Mouse (Mus musculus): ENCODE results near the gene Ercc6l. TPM values are rescaled to one million over a fixed set of nuclear protein-coding genes. Genes with fewer than 3 reads are reported as not detected.

Gene Ercc6l
- 2.0 and 2.3 TPM in 2 replicates for polyA plus RNA-seq (2015; fragmentation: Nextera tagmentation; extraction: Ambion mirVana)

- Histone ChIP-seq H3K27me3 (no peaks in the 10 kb centered on the region), H3K36me3 (no peaks in the 10 kb centered on the region), H3K4me2 (peak within 1 kb of the TSS; percentile 68), H3K4me3 (peak within 1 kb of the TSS; percentile 47), H3K9me3 (no peaks in the 10 kb centered on the region), H3K9ac (peak within 1 kb of the TSS; percentile 37; the same call in 1 of the 2 replicates), H3K27ac (replicated peaks) (peak within 1 kb of the TSS; percentile 72), H3K4me1 (replicated peaks) (no peaks in the 10 kb centered on the region)
- peak; percentile 99 for ATAC-seq (ENCODE audit: low FRiP score, low read depth)
- 17% methylated on average over 42 of the region's 42 CpGs for WGBS
These were observed at the start of gene Ercc6l for GRCm38 (mm10) chrX:102156618-102157422. Gene Ercc6l, minus strand, starts transcription at chrX:102157091.

DNA sequence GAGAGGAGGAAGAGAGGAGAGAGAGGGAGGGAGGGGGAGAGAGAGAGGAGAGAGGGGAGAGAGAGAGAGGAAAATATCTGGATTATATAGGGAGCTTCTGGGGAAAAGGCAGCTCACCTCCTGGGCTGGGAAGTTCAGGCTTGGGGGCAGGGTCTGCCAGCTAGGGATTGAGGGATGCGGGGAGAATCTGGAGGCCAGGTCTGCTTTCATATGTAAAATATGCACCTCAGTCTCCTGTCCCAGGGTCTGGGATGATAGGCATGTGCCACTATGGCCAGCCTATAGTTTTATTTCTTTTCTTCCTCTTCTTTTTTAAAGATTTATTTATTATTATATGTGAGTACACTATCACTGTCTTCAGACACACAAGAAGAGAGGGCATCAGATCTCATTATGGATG is 33.9 kb upstream of the Ercc6l start:
- Histone ChIP-seq H3K27me3 (no peaks in the 10 kb centered on the region), H3K4me1 (replicated peaks) (peaks cover 25% of the 10 kb centered on the region), H3K4me2 (no peak overlapping the region), H3K36me3 (no peaks in the 10 kb centered on the region; the same call in 1 of the 2 replicates), H3K27ac (replicated peaks) (no peak overlapping the region), H3K9me3 (no peaks in the 10 kb centered on the region), H3K9ac (no peak overlapping the region), H3K4me3 (no peak overlapping the region)
- no peak for ATAC-seq (ENCODE audit: low FRiP score, low read depth)
- 44% methylated on average over 1 of the region's 1 CpGs for WGBS

GRCm38 (mm10) chrX:102189581-102189980 is 32.7 kb upstream of the Ercc6l start:
- WGBS = 49% methylated on average over 5 of the region's 5 CpGs
- ATAC-seq (ENCODE audit: low FRiP score, low read depth) = 0 out of 2 replicates have a peak, but pooled peaks have one; percentile 4

GRCm38 (mm10) chrX:102188712-102189497 is 32.0 kb upstream of the Ercc6l start, which contains the start of gene Rps4x:
Gene Rps4x, minus strand, starts transcription at chrX:102189394.
- Histone ChIP-seq H3K4me2 (peak within 1 kb of the TSS; percentile 55), H3K27ac (replicated peaks) (peak within 1 kb of the TSS; percentile 80), H3K4me3 (peak within 1 kb of the TSS; percentile 48), H3K27me3 (no peaks in the 10 kb centered on the region), H3K9me3 (no peaks in the 10 kb centered on the region), H3K4me1 (replicated peaks) (peaks cover 25% of the 10 kb centered on the region), H3K9ac (peak within 1 kb of the TSS; percentile 54), H3K36me3 (peaks cover 10% of the 10 kb centered on the region)
- ATAC-seq (ENCODE audit: low FRiP score, low read depth) = peak; percentile 96
- 22% methylated on average over 37 of the region's 37 CpGs for WGBS

More at GRCm38 (mm10) chrX:102189581-102189980, 32.7 kb upstream of the Ercc6l start:
- Histone ChIP-seq H3K27me3 (no peaks in the 10 kb centered on the region), H3K27ac (replicated peaks) (no peak overlapping the region), H3K9ac (no peak overlapping the region), H3K36me3 (peaks cover 7% of the 10 kb centered on the region), H3K4me3 (no peak overlapping the region), H3K9me3 (no peaks in the 10 kb centered on the region), H3K4me1 (replicated peaks) (peaks cover 25% of the 10 kb centered on the region), H3K4me2 (peak overlapping the region; percentile 55; the same call in 1 of the 2 replicates)

DNA sequence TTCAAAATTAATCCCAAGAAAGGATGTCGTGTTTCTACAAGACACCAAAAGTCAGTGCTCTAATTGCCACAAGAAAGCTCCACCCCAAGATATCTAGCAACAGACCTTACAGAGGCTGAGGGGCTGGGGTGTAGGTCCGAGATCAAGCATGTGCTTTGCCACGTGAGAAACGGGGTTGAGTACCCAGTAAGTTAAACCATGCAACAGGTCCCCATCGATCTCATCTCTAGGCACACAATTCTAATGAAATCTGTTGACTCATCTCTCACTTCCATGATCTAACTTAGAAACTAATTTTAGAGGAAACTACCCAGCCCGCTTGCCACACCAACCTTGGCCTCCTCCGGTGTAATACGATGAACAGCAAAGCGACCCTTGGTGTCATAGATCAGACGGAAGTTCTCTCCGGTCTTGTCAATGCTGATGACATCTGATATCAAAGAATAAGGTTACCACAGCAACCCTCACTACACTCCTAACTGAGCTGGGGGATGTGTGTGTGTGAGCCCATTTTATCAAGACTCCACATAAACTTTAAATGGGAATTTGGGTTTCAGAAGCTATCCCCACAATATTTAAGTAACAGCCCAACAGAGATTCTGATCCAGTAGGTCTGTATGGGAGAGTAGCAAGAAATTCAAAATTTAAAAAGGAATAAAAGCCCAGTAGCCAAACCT is 30.3 kb upstream of the Ercc6l start:
- Histone ChIP-seq H3K9ac (0 out of 2 replicates have a peak overlapping the region, but pooled peaks have one; percentile 27), H3K27ac (replicated peaks) (no peak overlapping the region), H3K4me1 (replicated peaks) (peaks cover 25% of the 10 kb centered on the region), H3K4me3 (peak overlapping the region; percentile 48), H3K27me3 (no peaks in the 10 kb centered on the region), H3K4me2 (peak overlapping the region; percentile 55), H3K9me3 (no peaks in the 10 kb centered on the region), H3K36me3 (peaks cover 11% of the 10 kb centered on the region)
- ATAC-seq (ENCODE audit: low FRiP score, low read depth) = no peak
- WGBS = 46% methylated on average over 11 of the region's 11 CpGs

DNA sequence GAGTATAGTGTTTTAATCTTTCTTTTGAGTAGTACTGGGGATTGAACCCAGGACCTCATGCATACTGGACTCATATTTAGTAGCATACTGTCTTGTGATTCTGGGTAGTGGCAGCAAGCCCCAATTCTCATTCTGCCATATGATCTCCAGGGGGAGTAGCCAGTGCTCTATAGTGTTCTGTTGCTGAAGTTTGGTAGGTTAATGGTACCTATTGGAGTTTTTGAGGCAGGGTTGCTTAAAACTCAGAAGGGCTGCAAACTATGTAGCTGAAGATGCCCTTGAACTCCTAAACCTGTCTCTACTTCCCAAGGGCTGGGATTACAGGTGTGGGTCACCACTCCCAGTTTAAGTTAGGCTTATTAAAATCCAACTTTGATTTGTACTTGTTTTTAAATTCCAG is 25.7 kb upstream of the Ercc6l start:
- H3K9ac ChIP-seq = no peak overlapping the region
- ATAC-seq (ENCODE audit: low FRiP score, low read depth) = no peak
- H3K9me3 ChIP-seq = no peaks in the 10 kb centered on the region
- H3K4me3 ChIP-seq = no peak overlapping the region
- peaks cover 11% of the 10 kb centered on the region for H3K36me3 ChIP-seq
- H3K27ac ChIP-seq (replicated peaks) = no peak overlapping the region
- H3K4me2 ChIP-seq = no peak overlapping the region
- no peaks in the 10 kb centered on the region for H3K27me3 ChIP-seq
- peaks cover 17% of the 10 kb centered on the region for H3K4me1 ChIP-seq (replicated peaks)

GRCm38 (mm10) chrX:102175538-102176287 is 18.8 kb upstream of the Ercc6l start:
- WGBS = 87% methylated on average over 5 of the region's 5 CpGs
- no peak for ATAC-seq (ENCODE audit: low FRiP score, low read depth)
- Histone ChIP-seq H3K9ac (no peak overlapping the region), H3K9me3 (no peaks in the 10 kb centered on the region), H3K27ac (replicated peaks) (no peak overlapping the region), H3K4me3 (no peak overlapping the region), H3K4me2 (no peak overlapping the region), H3K36me3 (no peaks in the 10 kb centered on the region), H3K27me3 (no peaks in the 10 kb centered on the region), H3K4me1 (replicated peaks) (no peaks in the 10 kb centered on the region)

DNA sequence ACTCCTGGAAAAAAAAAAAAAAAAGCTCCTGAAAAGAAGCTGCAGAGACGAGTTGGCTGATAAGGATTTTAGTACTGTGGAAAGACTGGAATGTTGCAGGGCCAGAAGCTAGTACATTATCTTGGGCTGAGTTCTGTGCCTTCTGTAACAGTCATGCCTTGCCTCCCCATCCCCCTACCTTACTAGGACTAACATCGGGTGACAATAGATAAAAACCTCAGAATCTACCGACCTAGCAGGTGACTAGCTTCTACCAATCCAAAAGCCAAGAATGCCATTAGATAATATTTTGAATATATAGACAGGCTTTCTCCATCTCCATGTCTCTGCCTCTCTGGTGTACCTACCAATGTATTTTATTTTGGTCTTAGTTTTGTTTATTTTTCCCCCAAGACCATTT is 14.0 kb upstream of the Ercc6l start:
- 83% methylated on average over 3 of the region's 3 CpGs for WGBS
- Histone ChIP-seq H3K9me3 (no peaks in the 10 kb centered on the region), H3K9ac (no peak overlapping the region), H3K4me2 (no peak overlapping the region), H3K27me3 (no peaks in the 10 kb centered on the region), H3K4me3 (no peak overlapping the region), H3K27ac (replicated peaks) (no peak overlapping the region), H3K4me1 (replicated peaks) (peaks cover 7% of the 10 kb centered on the region), H3K36me3 (no peaks in the 10 kb centered on the region)
- ATAC-seq (ENCODE audit: low FRiP score, low read depth) = no peak

DNA sequence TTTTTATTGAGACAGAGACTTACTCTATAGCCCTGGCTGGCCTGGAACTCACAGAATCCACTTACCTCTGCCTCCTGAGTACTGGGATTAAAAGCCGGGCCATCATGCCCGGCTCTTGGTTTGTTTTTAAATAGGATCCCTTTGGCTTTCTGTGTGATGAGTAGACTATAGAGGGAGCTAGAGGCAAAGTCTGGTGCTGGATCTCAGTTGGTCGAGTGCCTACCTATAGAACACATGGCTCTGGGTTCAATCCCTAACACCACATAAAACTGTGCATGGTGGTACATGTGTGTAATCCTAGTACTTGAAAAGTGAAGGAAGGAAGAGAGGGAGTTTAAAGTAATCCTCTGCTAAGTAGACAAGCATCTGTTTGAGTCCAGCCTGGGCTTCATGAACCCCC is 13.2 kb upstream of the Ercc6l start:
- no peak for ATAC-seq (ENCODE audit: low FRiP score, low read depth)
- H3K4me1 ChIP-seq (replicated peaks) = peaks cover 7% of the 10 kb centered on the region
- WGBS = 38% methylated on average over 3 of the region's 3 CpGs

DNA sequence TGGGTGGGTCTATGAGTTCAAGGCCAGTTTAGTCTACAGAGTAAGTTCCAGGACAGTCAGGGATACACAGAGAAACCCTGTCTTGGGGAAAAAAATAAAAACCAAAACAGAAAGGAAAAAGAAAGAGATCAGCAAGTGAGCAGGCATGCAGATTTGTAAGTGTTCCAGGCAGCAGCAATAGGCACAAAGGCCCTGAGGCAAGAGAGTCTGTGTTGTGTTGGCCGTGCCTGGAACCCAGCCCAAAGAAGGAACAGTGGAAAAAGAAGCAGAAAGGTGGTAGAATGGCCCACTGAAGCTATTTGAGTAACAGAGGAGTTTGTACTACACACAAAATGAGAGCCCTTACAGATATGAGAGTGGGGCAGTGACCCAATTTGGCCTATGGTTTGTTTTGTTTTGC is 12.8 kb upstream of the Ercc6l start:
- WGBS = 52% methylated on average over 1 of the region's 1 CpGs
- H3K36me3 ChIP-seq = no peaks in the 10 kb centered on the region
- no peak overlapping the region for H3K9ac ChIP-seq
- no peak overlapping the region for H3K4me3 ChIP-seq
- H3K4me1 ChIP-seq (replicated peaks) = peaks cover 7% of the 10 kb centered on the region
- H3K4me2 ChIP-seq = no peak overlapping the region
- no peak for ATAC-seq (ENCODE audit: low FRiP score, low read depth)
- H3K27ac ChIP-seq (replicated peaks) = no peak overlapping the region
- no peaks in the 10 kb centered on the region for H3K27me3 ChIP-seq
- no peaks in the 10 kb centered on the region for H3K9me3 ChIP-seq

More for the DNA sequence above, 13.2 kb upstream of the Ercc6l start:
- H3K27me3 ChIP-seq = no peaks in the 10 kb centered on the region
- no peak overlapping the region for H3K27ac ChIP-seq (replicated peaks)
- H3K4me2 ChIP-seq = no peak overlapping the region
- no peaks in the 10 kb centered on the region for H3K9me3 ChIP-seq
- H3K36me3 ChIP-seq = no peaks in the 10 kb centered on the region
- no peak overlapping the region for H3K9ac ChIP-seq
- H3K4me3 ChIP-seq = no peak overlapping the region

GRCm38 (mm10) chrX:102166986-102167385 is 10.1 kb upstream of the Ercc6l start:
- Histone ChIP-seq H3K27ac (replicated peaks) (0 out of 2 replicates have a peak overlapping the region, but pooled peaks have one; percentile 30), H3K4me2 (no peak overlapping the region), H3K36me3 (no peaks in the 10 kb centered on the region), H3K9me3 (no peaks in the 10 kb centered on the region), H3K27me3 (no peaks in the 10 kb centered on the region), H3K4me1 (replicated peaks) (peaks cover 7% of the 10 kb centered on the region), H3K4me3 (no peak overlapping the region), H3K9ac (no peak overlapping the region)
- WGBS = 33% methylated on average over 6 of the region's 6 CpGs
- no peak for ATAC-seq (ENCODE audit: low FRiP score, low read depth)
